Mouse (Mus musculus) heart, embryonic 16.5 days (tissue): ENCODE data around the gene Spg11. TPM values are rescaled to one million over a fixed set of nuclear protein-coding genes. Genes with fewer than 3 reads are reported as not detected.
A peak's percentile ranks its signal among the peaks of the same experiment; 100 is the strongest.
"Not testable (repeated sequence)": the region's sequence is repeated elsewhere in the genome, so short reads cannot be mapped to it uniquely, and the experiment has no call there.

Source experiments
- ATAC-seq: fragments of 200-750 bp; cut with Nextera tagmentation; replicated peaks from 2 replicates; pipeline ENCODE4 v1.8.0; 2017; ENCODE audit warnings: moderate number of reproducible peaks; ENCODE audit not compliant: insufficient read depth, low FRiP score; ENCODE audit errors: extremely low read depth
- H3K27ac ChIP-seq: fragments of 300-500 bp; sonication (generic); 2 replicates; pipeline ENCODE4 v1.5.1; 2014; ENCODE audit warnings: mild to moderate bottlenecking, low read length, control low read depth, moderate library complexity
- H3K27me3 ChIP-seq: fragments of 300-500 bp; sonication (generic); 2 replicates; pipeline ENCODE4 v1.6.1; 2014; ENCODE audit warnings: low read length, mixed read lengths; ENCODE audit not compliant: control insufficient read depth, insufficient read depth
- H3K36me3 ChIP-seq: fragments of 300-500 bp; sonication (generic); 2 replicates; pipeline ENCODE4 v1.6.1; 2014; ENCODE audit not compliant: control insufficient read depth, insufficient read depth
- H3K4me1 ChIP-seq: fragments of 300-500 bp; sonication (generic); 2 replicates; pipeline ENCODE4 v1.6.1; 2014; ENCODE audit warnings: low read length, mixed read lengths; ENCODE audit not compliant: control insufficient read depth, insufficient read depth
- H3K4me2 ChIP-seq: fragments of 300-500 bp; sonication (generic); 2 replicates; pipeline ENCODE4 v1.6.1; 2014; ENCODE audit warnings: low read depth, mild to moderate bottlenecking, control low read depth, low read length
- H3K4me3 ChIP-seq: fragments of 300-500 bp; sonication (generic); 2 replicates; pipeline ENCODE4 v1.5.1; 2014; ENCODE audit warnings: mild to moderate bottlenecking, control low read depth, low read length
- H3K9ac ChIP-seq: fragments of 300-500 bp; sonication (generic); 2 replicates; pipeline ENCODE4 v1.6.1; 2014; ENCODE audit warnings: low read length, control low read depth
- H3K9me3 ChIP-seq: fragments of 300-500 bp; sonication (generic); replicated peaks from 2 replicates; pipeline ENCODE4 v1.6.1; 2016; ENCODE audit warnings: low read length; ENCODE audit not compliant: control insufficient read depth
- WGBS: fragments of 180-500 bp; shearing (Covaris S2); extraction: QIAGEN DNeasy Blood & Tissue Kit; methylation state at CpG from one replicate; pipeline ENCODE4 v1.1.7; 2014; 5-methylcytosine and 5-hydroxymethylcytosine counted together
- polyA plus RNA-seq: library from polyadenylated mRNA; unstranded; fragments of >200 nt; fragmentation: Nextera tagmentation; extraction: Ambion mirVana; gene quantifications from 2 replicates; pipeline ENCODE4 v1.2.1, GENCODE M21; 2015

Gene Spg11
- polyA plus RNA-seq, 1 experiment from 2014 or later: 4.5 TPM

- H3K4me1 ChIP-seq: not testable (repeated sequence)
- 79% methylated on average over 5 of the region's 5 CpGs for WGBS
- H3K36me3 ChIP-seq: peaks cover 27% of the 10 kb centered on the region
These were observed 20.5 kb downstream of the Spg11 start for GRCm38 (mm10) chr2:122097686-122098085.

GRCm38 (mm10) chr2:122093844-122094243 is 24.3 kb downstream of the Spg11 start:
- no peak for ATAC-seq
- Histone ChIP-seq H3K4me3 (no peak overlapping the region), H3K9me3 (no peaks in the 10 kb centered on the region), H3K9ac (no peak overlapping the region), H3K27ac (no peak overlapping the region), H3K4me1 (no peaks in the 10 kb centered on the region), H3K4me2 (no peak overlapping the region), H3K36me3 (peaks cover 37% of the 10 kb centered on the region), H3K27me3 (no peaks in the 10 kb centered on the region)
- 84% methylated on average over 4 of the region's 4 CpGs for WGBS

More at GRCm38 (mm10) chr2:122097686-122098085, 20.5 kb downstream of the Spg11 start:
- H3K9ac ChIP-seq, H3K27me3 ChIP-seq, ATAC-seq, H3K9me3 ChIP-seq, H3K27ac ChIP-seq, H3K4me2 ChIP-seq, H3K4me3 ChIP-seq: not testable (repeated sequence)

- Histone ChIP-seq H3K36me3 (peaks cover 17% of the 10 kb centered on the region), H3K9ac (no peak overlapping the region), H3K27ac (no peak overlapping the region), H3K4me3 (no peak overlapping the region), H3K27me3 (no peaks in the 10 kb centered on the region), H3K4me1 (0 out of 2 replicates have a peak, but pooled peaks cover 2% of the 10 kb centered on the region), H3K4me2 (no peak overlapping the region), H3K9me3 (no peaks in the 10 kb centered on the region)
- ATAC-seq: no peak
- WGBS: 62% methylated on average over 4 of the region's 4 CpGs
These were observed 31.7 kb downstream of the Spg11 start for GRCm38 (mm10) chr2:122086446-122086845.

- H3K36me3 ChIP-seq: peaks cover 16% of the 10 kb centered on the region
- no peak for ATAC-seq
- no peak overlapping the region for H3K27ac ChIP-seq
- no peak overlapping the region for H3K9ac ChIP-seq
- 43% methylated on average over 7 of the region's 7 CpGs for WGBS
- H3K4me3 ChIP-seq: no peak overlapping the region
- H3K4me1 ChIP-seq: 0 out of 2 replicates have a peak, but pooled peaks cover 2% of the 10 kb centered on the region
- H3K9me3 ChIP-seq: no peaks in the 10 kb centered on the region
- H3K4me2 ChIP-seq: no peak overlapping the region
- no peaks in the 10 kb centered on the region for H3K27me3 ChIP-seq
These were observed 36.3 kb downstream of the Spg11 start for GRCm38 (mm10) chr2:122081728-122082456.

GRCm38 (mm10) chr2:122069922-122070321 is 48.3 kb downstream of the Spg11 start:
- Histone ChIP-seq H3K27me3 (no peaks in the 10 kb centered on the region), H3K27ac (no peak overlapping the region), H3K9ac (no peak overlapping the region), H3K4me1 (peaks cover 3% of the 10 kb centered on the region; the same call in 1 of the 2 replicates), H3K9me3 (no peaks in the 10 kb centered on the region), H3K36me3 (peaks cover 9% of the 10 kb centered on the region), H3K4me3 (no peak overlapping the region), H3K4me2 (no peak overlapping the region)
- no peak for ATAC-seq
- 34% methylated on average over 5 of the region's 5 CpGs for WGBS

GRCm38 (mm10) chr2:122069144-122069912 is 48.9 kb downstream of the Spg11 start:
- H3K27me3 ChIP-seq: no peaks in the 10 kb centered on the region
- peaks cover 3% of the 10 kb centered on the region; the same call in 1 of the 2 replicates for H3K4me1 ChIP-seq
- H3K36me3 ChIP-seq: peaks cover 3% of the 10 kb centered on the region
- ATAC-seq: no peak
- no peak overlapping the region for H3K9ac ChIP-seq
- no peak overlapping the region for H3K27ac ChIP-seq
- H3K9me3 ChIP-seq: no peaks in the 10 kb centered on the region
- WGBS: 77% methylated on average over 6 of the region's 6 CpGs
- H3K4me2 ChIP-seq: no peak overlapping the region
- no peak overlapping the region for H3K4me3 ChIP-seq

- Histone ChIP-seq H3K27ac (peak overlapping the region; percentile 82), H3K36me3 (peaks cover 6% of the 10 kb centered on the region; the same call in 1 of the 2 replicates)
These were observed 51.9 kb downstream of the Spg11 start for GRCm38 (mm10) chr2:122066241-122066640.

GRCm38 (mm10) chr2:122065200-122065969 is 52.8 kb downstream of the Spg11 start:
- WGBS: 45% methylated on average over 14 of the region's 14 CpGs
- H3K36me3 ChIP-seq: 0 out of 2 replicates have a peak, but pooled peaks cover 3% of the 10 kb centered on the region
- no peaks in the 10 kb centered on the region for H3K9me3 ChIP-seq
- H3K4me1 ChIP-seq: peaks cover 5% of the 10 kb centered on the region; the same call in 1 of the 2 replicates
- H3K27ac ChIP-seq: no peak overlapping the region; the same call in 1 of the 2 replicates
- no peak; the same call in 1 of the 2 replicates for ATAC-seq
- H3K4me3 ChIP-seq: no peak overlapping the region
- H3K4me2 ChIP-seq: no peak overlapping the region
- no peaks in the 10 kb centered on the region for H3K27me3 ChIP-seq
- no peak overlapping the region for H3K9ac ChIP-seq

More at GRCm38 (mm10) chr2:122066241-122066640, 51.9 kb downstream of the Spg11 start:
- peaks cover 3% of the 10 kb centered on the region; the same call in 1 of the 2 replicates for H3K4me1 ChIP-seq
- H3K4me3 ChIP-seq: no peak overlapping the region
- 48% methylated on average over 8 of the region's 8 CpGs for WGBS
- no peak overlapping the region for H3K9ac ChIP-seq
- peak; percentile 85 for ATAC-seq
- H3K4me2 ChIP-seq: peak overlapping the region; percentile 22; the same call in 1 of the 2 replicates
- H3K9me3 ChIP-seq: no peaks in the 10 kb centered on the region
- H3K27me3 ChIP-seq: no peaks in the 10 kb centered on the region
